Mouse (Mus musculus): ENCODE results near the gene Aqp9.
"Not testable (repeated sequence)": the region's sequence is repeated elsewhere in the genome, so short reads cannot be mapped to it uniquely, and the experiment has no call there.

Gene Aqp9

DNA sequence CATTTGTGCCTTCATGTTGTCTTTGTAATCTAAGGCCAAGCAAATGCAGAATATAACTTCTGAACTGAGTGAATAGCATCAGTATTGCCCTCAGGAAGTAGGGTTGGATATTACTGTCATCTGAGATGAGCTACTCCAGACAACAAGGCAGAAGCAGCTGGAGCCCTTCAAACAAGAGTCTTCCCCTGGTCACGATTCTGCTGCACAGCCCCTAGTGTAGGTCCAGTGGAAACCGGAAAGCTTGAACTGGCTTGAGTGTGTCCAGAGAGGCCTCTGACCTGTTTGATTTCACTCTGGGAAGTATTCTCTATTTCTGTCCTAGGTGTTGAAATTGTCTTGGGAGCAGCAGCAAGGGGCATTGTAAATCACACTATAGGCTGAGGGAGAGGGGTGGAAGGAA is 29.5 kb downstream of the Aqp9 start:
- DNase-seq (ENCODE audit: low spot score), result no peak

DNA sequence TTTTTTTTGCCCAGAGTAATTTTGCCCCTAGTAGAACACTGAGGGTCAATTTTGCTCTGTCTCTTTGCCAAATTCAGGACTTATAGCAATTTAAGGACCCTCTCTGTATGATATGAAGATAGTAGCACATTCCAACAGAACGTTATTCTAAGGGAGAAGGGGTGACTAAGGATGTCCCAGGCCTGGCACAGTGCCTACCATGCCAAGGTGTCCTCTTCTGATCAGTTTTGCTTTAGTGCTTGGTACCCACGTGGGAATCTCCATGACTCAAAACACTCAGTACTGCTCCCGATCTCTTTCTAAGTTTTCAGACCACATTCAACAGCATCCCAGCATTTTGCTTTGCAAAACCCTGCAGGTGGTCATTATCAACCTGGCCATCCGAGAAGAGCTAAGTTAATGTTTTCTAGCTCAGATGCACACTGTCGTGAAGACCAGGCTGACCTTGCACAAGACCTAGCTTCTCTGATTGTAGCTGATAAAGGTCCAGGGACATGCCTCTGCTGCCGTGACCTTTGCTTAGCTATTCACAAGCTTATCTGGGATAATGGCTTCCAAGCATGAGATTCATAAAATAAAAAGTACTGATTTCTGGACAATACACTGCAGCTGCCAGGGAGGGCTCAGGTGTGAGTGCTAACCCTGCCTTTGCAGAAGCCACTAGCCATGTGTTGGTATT is 31.1 kb downstream of the Aqp9 start:
- no peak for DNase-seq (ENCODE audit: low spot score)

DNA sequence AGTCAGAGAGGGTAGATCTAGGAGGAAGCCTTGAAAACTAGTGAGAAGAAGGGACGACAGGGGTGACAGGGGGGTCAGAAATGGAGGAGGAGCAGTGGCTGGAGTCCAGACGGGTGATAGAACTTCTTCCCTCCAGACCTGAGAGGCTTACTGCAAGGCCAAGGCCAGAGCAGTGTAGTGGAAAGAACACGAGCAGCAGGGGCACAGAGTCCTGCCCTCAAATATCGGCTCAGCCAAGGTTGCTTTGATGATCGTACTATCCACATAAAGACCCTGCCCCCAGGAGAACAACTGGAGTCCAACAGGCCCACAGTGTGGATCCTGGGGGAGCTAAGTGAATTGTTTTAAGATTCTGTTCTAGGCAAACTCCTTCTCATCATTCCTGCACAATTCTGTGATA is 33.4 kb downstream of the Aqp9 start:
- no peak for DNase-seq (ENCODE audit: low spot score)

DNA sequence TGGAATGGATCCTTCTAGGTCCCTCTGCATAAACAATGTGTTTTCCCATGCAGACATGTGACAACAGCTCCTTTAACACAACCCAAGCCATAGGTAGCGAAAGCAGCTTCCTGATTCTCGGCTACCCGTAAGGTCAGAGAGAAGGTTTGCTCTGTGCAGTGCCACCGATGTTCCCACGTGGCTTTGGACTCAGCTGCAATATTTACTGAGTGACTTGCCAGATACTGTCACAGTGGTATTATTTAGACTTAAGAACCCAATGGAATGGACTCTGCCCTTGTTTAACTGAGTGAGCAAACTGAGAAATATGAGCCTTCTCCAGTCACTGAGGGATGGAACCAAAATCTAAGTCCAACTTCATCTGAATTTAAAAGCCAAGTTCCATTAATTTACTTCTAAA is 35.3 kb downstream of the Aqp9 start:
- no peak for DNase-seq (ENCODE audit: low spot score)

- DNase-seq (ENCODE audit: low spot score), result no peak
Measured at GRCm38 (mm10) chr9:71131822-71132221, 36.7 kb downstream of the Aqp9 start.

GRCm38 (mm10) chr9:71128911-71129310 is 39.6 kb downstream of the Aqp9 start:
- DNase-seq (ENCODE audit: low spot score), result no peak

DNA sequence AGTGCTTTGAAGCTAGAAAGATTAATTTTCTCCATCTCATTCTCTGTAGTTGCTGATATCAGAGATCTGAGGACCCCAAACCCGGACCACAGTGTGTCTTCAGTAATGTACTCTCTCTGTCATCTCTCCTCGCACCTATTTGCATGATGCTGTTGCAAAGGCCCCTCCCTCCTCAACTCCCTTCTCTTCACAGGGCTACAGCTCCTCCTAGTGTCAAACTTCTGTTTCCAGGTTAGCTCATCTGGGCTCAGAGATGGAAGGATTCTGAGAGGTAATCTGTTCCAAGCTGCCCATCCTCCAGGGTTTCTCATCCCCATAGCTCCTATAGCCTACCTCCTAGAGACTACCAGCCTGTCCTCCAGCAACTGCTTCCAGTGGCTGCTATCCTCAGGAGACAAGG is 42.3 kb downstream of the Aqp9 start:
- DNase-seq (ENCODE audit: low spot score), result no peak

GRCm38 (mm10) chr9:71123095-71123494 is 45.4 kb downstream of the Aqp9 start:
- DNase-seq (ENCODE audit: low spot score), result not testable (repeated sequence)

DNA sequence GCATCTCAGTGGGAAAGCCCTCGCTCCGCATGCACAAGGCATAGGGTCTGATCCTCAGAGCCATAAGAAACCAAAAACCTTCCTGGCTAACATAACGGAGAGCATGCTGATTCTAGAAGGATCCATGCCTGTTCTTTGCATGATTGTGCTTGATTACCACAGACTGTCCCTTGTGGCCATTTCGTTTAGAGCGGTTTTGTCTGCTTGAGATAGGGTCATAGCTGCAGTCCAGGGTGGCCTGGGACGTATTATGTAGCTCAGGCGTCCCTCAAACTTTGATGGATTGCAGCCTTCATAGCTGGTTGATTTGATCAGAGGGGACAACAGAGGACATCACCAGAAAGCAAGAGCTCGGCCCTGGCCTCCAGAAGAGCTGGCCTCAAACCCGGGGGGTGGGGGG is 47.6 kb downstream of the Aqp9 start:
- no peak for DNase-seq (ENCODE audit: low spot score)

- no peak for DNase-seq (ENCODE audit: low spot score)
Measured at GRCm38 (mm10) chr9:71113166-71113565, 55.3 kb downstream of the Aqp9 start.

DNA sequence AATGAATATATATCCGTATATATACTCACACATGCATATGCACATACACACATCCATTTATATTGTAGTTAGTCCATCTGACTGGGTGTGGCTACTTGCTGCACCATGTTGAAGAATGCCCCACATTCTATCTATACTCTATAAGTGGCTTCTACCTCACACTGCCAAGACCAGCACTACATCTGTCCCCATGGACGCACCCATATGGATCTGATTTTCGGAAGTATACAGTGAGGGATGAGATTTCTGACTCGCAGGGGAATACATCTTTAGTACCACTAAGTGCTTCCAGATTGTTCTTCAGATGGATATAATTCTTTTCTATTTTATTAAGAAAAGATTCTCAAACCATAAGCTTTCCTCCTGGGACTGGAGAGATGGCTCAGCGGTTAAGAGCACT is 65.0 kb downstream of the Aqp9 start:
- no peak for DNase-seq (ENCODE audit: low spot score)

- DNase-seq (ENCODE audit: low spot score), result no peak
Measured at GRCm38 (mm10) chr9:71094066-71094465, 74.4 kb downstream of the Aqp9 start.

DNA sequence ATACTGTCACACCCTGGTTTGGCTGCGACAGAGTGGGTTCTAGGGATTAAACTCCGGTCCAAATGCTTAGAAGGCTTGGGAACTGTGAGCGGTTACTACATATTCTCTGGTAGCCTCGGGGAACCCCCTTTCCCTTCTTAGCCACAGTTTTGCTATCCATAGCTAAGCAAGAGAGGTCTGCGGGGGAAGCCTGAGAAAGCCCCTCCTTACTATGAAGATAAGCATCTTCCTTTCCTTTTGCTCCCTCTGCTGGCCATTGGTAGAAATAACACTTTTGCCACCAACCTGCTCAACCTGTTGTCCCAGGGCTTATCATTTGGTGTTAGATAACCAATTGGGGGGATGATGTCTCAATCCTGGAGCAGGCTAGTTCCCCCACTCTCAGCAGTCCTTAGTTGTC is 76.4 kb downstream of the Aqp9 start:
- no peak for DNase-seq (ENCODE audit: low spot score)

DNA sequence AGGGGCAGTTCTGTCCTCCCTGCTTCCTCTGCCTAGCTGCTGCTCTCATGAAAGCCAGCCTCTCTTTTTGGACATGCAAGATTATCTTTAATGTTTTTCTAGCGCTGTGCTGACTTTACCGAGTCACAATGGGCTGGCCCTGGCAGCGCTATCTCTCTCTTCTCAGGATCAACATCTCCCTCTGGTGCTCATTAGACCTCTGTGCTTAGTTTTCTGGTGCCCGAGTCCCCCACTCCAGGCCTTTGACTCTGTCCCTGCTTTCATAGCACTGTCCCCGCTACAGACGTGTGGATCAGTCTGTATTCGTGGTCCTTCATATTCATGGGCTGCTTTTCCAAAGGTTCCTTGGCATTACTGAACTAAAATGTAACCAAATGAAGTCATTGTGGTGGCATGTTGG is 89.3 kb downstream of the Aqp9 start:
- no peak for DNase-seq (ENCODE audit: low spot score)

DNA sequence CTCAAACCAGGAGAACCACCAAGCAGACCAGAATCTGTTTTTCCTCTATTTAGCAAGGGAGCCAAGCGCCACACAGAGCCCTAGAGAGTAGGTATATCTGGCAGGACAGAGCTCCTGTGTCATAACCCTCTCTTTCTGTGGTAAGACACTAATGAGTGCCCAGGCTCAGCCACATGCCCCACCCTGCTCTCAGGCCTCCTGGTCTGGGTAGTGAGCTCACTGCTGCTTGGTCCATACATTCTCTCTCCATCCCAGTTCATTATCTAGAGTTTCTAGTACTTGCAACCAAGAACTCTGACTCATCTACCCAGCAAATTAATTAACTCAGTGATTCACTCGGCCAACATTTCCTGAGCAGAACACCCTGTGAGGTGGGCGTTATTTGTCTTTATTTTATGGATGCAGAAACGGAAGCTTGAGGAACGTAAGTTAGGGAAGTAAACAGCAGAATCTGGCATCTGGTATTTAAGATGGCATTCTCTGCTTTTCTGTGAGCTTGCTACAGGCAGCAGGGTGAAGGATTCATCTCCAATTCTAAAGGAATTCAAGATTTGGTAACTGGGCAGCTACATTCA is 91.1 kb downstream of the Aqp9 start:
- DNase-seq (ENCODE audit: low spot score), result no peak

DNA sequence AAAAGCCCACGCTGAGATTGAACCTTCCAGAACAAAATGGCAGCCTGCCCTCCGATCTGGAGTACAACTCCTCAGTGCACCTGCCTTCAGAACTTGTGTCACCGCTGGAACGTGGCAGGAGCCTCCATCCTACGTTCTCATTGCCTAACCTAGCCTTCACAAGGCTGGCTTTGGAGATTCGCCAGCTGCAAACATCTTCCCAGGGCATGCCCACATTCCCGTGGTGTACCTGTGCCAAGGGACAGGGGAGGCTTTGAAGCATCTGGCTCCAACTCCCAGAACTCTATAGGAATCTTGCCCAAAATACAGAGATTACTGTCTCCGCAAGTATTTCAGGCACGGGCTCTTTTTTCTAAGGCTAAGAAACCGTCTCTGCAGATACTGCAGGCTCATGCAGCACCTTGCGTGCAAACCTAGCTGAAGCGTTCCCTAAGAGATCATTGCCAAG is 92.3 kb downstream of the Aqp9 start:
- no peak for DNase-seq (ENCODE audit: low spot score)

DNA sequence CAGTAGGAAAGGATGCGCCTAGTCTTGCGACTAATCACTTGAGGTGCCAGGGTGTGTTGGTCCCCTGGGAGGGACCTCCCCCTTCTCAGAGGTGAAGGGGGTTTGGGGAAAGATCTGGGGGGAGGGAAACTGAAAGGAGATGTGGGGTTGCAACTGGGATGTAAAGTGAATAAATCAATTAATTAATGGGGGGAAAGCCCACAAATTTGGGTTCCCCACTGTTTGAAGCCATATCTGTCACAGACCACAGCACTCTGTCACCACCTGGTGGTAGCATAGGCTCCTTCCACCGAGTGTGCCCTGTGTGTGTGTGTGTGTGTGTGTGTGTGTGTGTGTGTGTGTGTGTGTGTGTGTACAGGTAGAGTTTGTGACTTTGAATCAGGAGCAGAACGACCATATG is 94.7 kb downstream of the Aqp9 start:
- no peak for DNase-seq (ENCODE audit: low spot score)

- DNase-seq (ENCODE audit: low spot score), result no peak
Measured at GRCm38 (mm10) chr9:71073076-71073475, 95.4 kb downstream of the Aqp9 start.

GRCm38 (mm10) chr9:71072502-71072901 is 96.0 kb downstream of the Aqp9 start:
- no peak for DNase-seq (ENCODE audit: low spot score)

- DNase-seq (ENCODE audit: low spot score), result no peak
Measured at GRCm38 (mm10) chr9:71071581-71072330, 96.7 kb downstream of the Aqp9 start.

GRCm38 (mm10) chr9:71070628-71071027 is 97.9 kb downstream of the Aqp9 start:
- DNase-seq (ENCODE audit: low spot score), result no peak

GRCm38 (mm10) chr9:71068866-71069390 is 99.6 kb downstream of the Aqp9 start:
- DNase-seq (ENCODE audit: low spot score), result no peak

DNA sequence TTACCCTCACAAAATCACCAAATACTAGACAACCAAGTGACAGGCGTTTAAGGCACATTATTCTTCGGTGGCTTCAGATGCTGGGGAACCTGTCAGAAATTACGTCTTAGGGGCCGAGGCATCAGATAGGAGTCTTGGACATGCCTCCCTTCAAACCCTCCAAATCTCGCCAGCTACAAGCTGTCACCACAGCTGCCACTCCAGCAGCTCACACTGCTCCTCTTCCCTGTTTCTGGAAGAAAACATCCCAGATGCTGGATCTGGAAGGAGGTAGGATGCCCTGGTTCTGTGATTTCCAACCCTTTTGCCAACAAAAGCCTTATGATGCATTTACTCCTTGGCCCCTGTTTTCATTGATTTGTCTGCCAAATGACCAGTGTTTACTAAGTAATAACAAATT is 101.3 kb downstream of the Aqp9 start:
- DNase-seq (ENCODE audit: low spot score), result no peak
